Mouse (Mus musculus) lung, postnatal 0 days (tissue): ENCODE measurements around the gene Atat1.

ENCODE experiments used
- CTCF ChIP-seq: IDR thresholded peaks from 2 replicates; pipeline ENCODE4 v1.5.1; 2016; ENCODE audit warnings: antibody characterized with exemption, mild to moderate bottlenecking
- EP300 ChIP-seq: IDR thresholded peaks from 2 replicates; pipeline ENCODE4 v1.6.1; 2016; ENCODE audit warnings: antibody characterized with exemption, mild to moderate bottlenecking, control low read depth

DNA sequence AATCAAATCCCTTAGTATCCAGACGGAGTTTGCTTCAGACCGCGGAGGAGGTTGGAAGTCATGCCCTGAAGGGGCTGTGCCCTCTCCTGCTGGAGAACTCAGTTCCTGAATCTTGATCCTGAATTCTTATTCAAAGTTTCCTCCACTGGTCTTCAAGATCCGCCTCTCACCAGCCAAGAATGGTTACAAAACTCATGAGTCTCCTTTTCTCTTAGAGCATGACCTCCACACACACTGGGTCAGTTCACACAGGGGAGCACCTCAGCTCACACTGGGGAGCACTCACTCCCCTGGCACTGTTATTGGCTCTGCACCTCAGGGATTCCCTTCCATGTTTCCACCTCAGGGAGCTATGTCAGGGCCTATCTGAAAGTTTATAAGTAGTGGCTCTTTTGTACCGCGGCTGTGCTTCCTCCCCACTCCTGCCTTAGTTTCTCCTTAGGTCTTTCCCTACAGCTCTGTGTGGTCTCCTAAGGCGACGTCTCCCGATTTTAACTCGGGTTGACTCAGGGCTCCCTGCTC is 45.0 kb downstream of the Atat1 start:
- TF ChIP-seq EP300, result no peak
- no peak for TF ChIP-seq CTCF
